Mouse (Mus musculus) olfactory bulb, adult 2 months (tissue): ENCODE data around the gene Elavl1.

Experiments used
- CTCF ChIP-seq: fragments of 200-500 bp; IDR thresholded peaks from 2 replicates; pipeline ENCODE4 v1.5.1; 2012; ENCODE audit warnings: low read depth, mild to moderate bottlenecking, low read length, moderate library complexity; ENCODE audit not compliant: insufficient read depth
- POLR2A ChIP-seq: fragments of 200-500 bp; IDR thresholded peaks from 2 replicates; pipeline ENCODE4 v1.6.1; 2012; ENCODE audit warnings: mild to moderate bottlenecking, low read depth, low read length, moderate library complexity; ENCODE audit not compliant: insufficient read depth

DNA sequence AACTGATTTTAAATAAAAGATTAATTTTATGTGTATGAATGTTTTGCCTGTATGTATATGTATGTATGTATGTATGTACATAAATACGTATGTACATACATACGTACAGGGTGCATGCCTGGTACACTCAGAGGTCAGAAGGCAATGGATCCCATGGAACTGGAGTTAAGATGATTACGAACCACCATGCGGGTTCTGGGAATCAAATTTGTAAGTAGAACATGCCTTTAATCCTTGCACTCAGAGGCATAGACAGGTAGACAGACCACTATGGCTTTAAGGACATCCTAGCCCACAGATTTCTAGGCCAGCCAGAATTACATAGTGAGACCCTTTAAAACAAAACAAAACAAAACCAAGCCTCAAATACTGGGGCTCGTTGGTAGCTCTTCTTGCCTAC lies 7.1 kb downstream of the Elavl1 start:
- no peak for TF ChIP-seq CTCF
- TF ChIP-seq POLR2A, result no peak
